ENCODE assay signal across 8 mouse cellular contexts in the genomic region with DNA sequence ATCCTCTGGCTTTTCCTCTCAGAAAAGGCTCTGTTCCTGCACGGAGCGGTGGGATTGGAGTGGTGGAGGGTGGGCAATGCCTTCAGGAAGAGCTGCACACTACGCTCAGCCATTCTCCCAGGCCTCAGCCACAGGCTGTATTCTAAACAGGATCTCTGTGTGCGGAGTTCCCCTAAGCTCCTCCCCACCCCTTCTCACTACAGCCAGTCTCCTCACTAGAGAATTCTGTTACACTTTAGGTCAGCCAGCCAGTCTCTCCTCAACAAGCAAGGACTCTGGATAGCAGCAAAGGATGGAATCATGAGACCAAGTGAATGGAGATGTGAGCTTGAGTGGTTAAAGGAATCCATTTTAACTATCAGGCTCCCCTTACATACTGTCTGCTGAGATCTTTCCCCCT. TPM values are rescaled to one million over a fixed set of nuclear protein-coding genes. Genes with fewer than 3 reads are reported as not detected.
DNase-seq lines count a peak whose midpoint lies in the region; ATAC-seq and TF ChIP-seq lines count a peak whose summit lies in the region.

No protein-coding gene starts in this region.

- peak overlapping the region; percentile 78 for H3K4me2 ChIP-seq in heart, embryonic 16.5 days (ENCODE audit: low read depth, low read length)
- H3K4me2 ChIP-seq in lung, postnatal 0 days (replicated peaks; ENCODE audit: low read depth, low read length): peak overlapping the region; percentile 94

- H3K9ac ChIP-seq in heart, embryonic 16.5 days (ENCODE audit: low read length): peak overlapping the region; percentile 57
- no peak overlapping the region for H3K9ac ChIP-seq in lung, postnatal 0 days (replicated peaks; ENCODE audit: low read depth)

- 20% methylated on average over 4 of the region's 4 CpGs for WGBS in heart, embryonic 16.5 days
- 20% methylated on average over 4 of the region's 4 CpGs for WGBS in lung, postnatal 0 days

- no peak for TF ChIP-seq CTCF in lung, postnatal 0 days (IDR thresholded peaks at IDR 0.05)

- H3K27ac ChIP-seq in heart, embryonic 16.5 days (ENCODE audit: low read length): peak overlapping the region; percentile 67
- H3K27ac ChIP-seq in lung, postnatal 0 days (ENCODE audit: low read length): peak overlapping the region; percentile 75

- no peaks in the 10 kb centered on the region for H3K36me3 ChIP-seq in heart, embryonic 16.5 days (ENCODE audit: control insufficient read depth, insufficient read depth)
- H3K36me3 ChIP-seq in lung, postnatal 0 days (ENCODE audit: insufficient read depth, low read length): no peaks in the 10 kb centered on the region

- H3K9me3 ChIP-seq in heart, embryonic 16.5 days (replicated peaks; ENCODE audit: control insufficient read depth, low read length): no peaks in the 10 kb centered on the region
- no peaks in the 10 kb centered on the region for H3K9me3 ChIP-seq in lung, postnatal 0 days (ENCODE audit: low read length)

- peak; percentile 13 for DNase-seq in kidney, adult 18-20 months
- no peak for DNase-seq in kidney, adult 9 months
- peak; percentile 75 for DNase-seq in cerebellum, adult 9-11 months
- DNase-seq in lung, postnatal 0 days (ENCODE audit: low spot score): peak; percentile 57
- DNase-seq in left cerebral cortex, postnatal 36 days (ENCODE audit: low spot score in 2 of 2): no peak
- DNase-seq in adrenal gland, adult 18-20 months (ENCODE audit: low spot score in 2 of 2): no peak
- DNase-seq in thymus, postnatal 36 days: no peak

- intact Hi-C loops in left cerebral cortex, postnatal 36 days (cut with DNase I): no loop called here

- H3K4me3 ChIP-seq in heart, embryonic 16.5 days (ENCODE audit: low read length): no peak overlapping the region
- H3K4me3 ChIP-seq in lung, postnatal 0 days (ENCODE audit: low read depth, low read length): peak overlapping the region; percentile 62; the same call in 1 of the 2 replicates

- ATAC-seq in heart, embryonic 16.5 days (replicated peaks; ENCODE audit: extremely low read depth, insufficient read depth, low FRiP score): peak; percentile 41; the same call in 1 of the 2 replicates
- ATAC-seq in lung, postnatal 0 days: peak; percentile 34

- no peaks in the 10 kb centered on the region for H3K27me3 ChIP-seq in heart, embryonic 16.5 days (ENCODE audit: control insufficient read depth, insufficient read depth, low read length)
- H3K27me3 ChIP-seq in lung, postnatal 0 days (replicated peaks; ENCODE audit: insufficient read depth, low read length): no peaks in the 10 kb centered on the region

- no peak for TF ChIP-seq EP300 in lung, postnatal 0 days (IDR thresholded peaks at IDR 0.05)

- peaks cover 45% of the 10 kb centered on the region for H3K4me1 ChIP-seq in heart, embryonic 16.5 days (ENCODE audit: control insufficient read depth, insufficient read depth, low read length)
- H3K4me1 ChIP-seq in lung, postnatal 0 days (ENCODE audit: insufficient read depth, low read depth, low read length): peaks cover 7% of the 10 kb centered on the region; the same call in 1 of the 2 replicates

RNA-seq across cellular contexts. Expression of gene Tmcc2, which starts 3.1 kb away (rescaled TPM):
- 10.6 and 11.1 TPM in 2 replicates for polyA plus RNA-seq in heart, embryonic 16.5 days (2015; fragmentation: Nextera tagmentation; extraction: Ambion mirVana)
- polyA plus RNA-seq in lung, postnatal 0 days (2015; fragmentation: Nextera tagmentation; extraction: Ambion mirVana): 28.8 and 37.2 TPM in 2 replicates
- 100 to 1,000 TPM; 171 to 173 TPM for total RNA-seq in left cerebral cortex, postnatal 36 days (2021)
- 10 to 100 TPM in 1 of 2 experiments, 1 to 10 TPM in 1; 8.5 to 10.5 TPM for total RNA-seq in adrenal gland, adult 18-20 months (2021)

RNA-seq across cellular contexts. Expression of gene Dstyk, which starts 29.4 kb away (rescaled TPM):
- 9.1 and 10.5 TPM in 2 replicates for polyA plus RNA-seq in heart, embryonic 16.5 days (2015; fragmentation: Nextera tagmentation; extraction: Ambion mirVana)
- 12.2 and 14.4 TPM in 2 replicates for polyA plus RNA-seq in lung, postnatal 0 days (2015; fragmentation: Nextera tagmentation; extraction: Ambion mirVana)
- total RNA-seq in left cerebral cortex, postnatal 36 days (2021): 10 to 100 TPM; 40.4 to 46.8 TPM
- 10 to 100 TPM; 22.4 to 24.3 TPM for total RNA-seq in adrenal gland, adult 18-20 months (2021)

Comparison
In these comparisons a context has a peak if more than half of its experiments do, and no peak if none do; other contexts are left out.
1. DNase-seq: peak in kidney, adult 18-20 months (single experiment), cerebellum, adult 9-11 months (single experiment) and lung, postnatal 0 days (single experiment); none in kidney, adult 9 months (single experiment), left cerebral cortex, postnatal 36 days (0 of 2), adrenal gland, adult 18-20 months (0 of 2) and thymus, postnatal 36 days (0 of 2).
2. RNA of gene Tmcc2, which starts 3.1 kb away (total RNA-seq): 171 to 173 TPM in left cerebral cortex, postnatal 36 days; 8.5 to 10.5 TPM in adrenal gland, adult 18-20 months; every median in the first group is over 10 times any median in the second.